Mouse (Mus musculus) embryonic fibroblast, embryonic 13.5 days (primary cell): ENCODE measurements around the gene Tmem132b. TPM values are rescaled to one million over a fixed set of nuclear protein-coding genes. Genes with fewer than 3 reads are reported as not detected.

Source experiments
- H3K27ac ChIP-seq: 2 replicates; pipeline ENCODE4 v1.5.1; 2012; ENCODE audit warnings: low read length, control low read depth, inconsistent platforms; ENCODE audit not compliant: insufficient read depth
- H3K4me1 ChIP-seq: 2 replicates; pipeline ENCODE4 v1.6.1; 2011; ENCODE audit warnings: low read length; ENCODE audit not compliant: control insufficient read depth, insufficient read depth
- H3K4me3 ChIP-seq: 2 replicates; pipeline ENCODE4 v1.5.1; 2011; ENCODE audit warnings: mild to moderate bottlenecking, control low read depth, low read length; ENCODE audit not compliant: insufficient read depth
- CTCF ChIP-seq: IDR thresholded peaks from 2 replicates; pipeline ENCODE4 v1.5.1; 2011; ENCODE audit warnings: mild to moderate bottlenecking, control low read depth, low read length, moderate library complexity, borderline replicate concordance; ENCODE audit not compliant: insufficient read depth
- POLR2A ChIP-seq: IDR thresholded peaks from 2 replicates; pipeline ENCODE4 v1.6.1; 2011; ENCODE audit warnings: low read depth, mild to moderate bottlenecking, control low read depth, low read length, moderate library complexity
- polyA plus RNA-seq: library from polyadenylated mRNA; stranded (reverse); fragments of >200 nt; gene quantifications from 2 replicates; pipeline ENCODE4 v1.2.4, GENCODE M21; 2011; ENCODE audit warnings: low read depth; ENCODE audit not compliant: missing spikeins, insufficient read length

Tmem132b gene
- polyA plus RNA-seq, 1 experiment = 0.07 TPM

- TF ChIP-seq CTCF (no peak), POLR2A (no peak)
- H3K4me3 ChIP-seq = no peak overlapping the region
- no peak overlapping the region for H3K27ac ChIP-seq
- H3K4me1 ChIP-seq = no peaks in the 10 kb centered on the region
Measured at GRCm38 (mm10) chr5:125745727-125746126, 214.2 kb downstream of the Tmem132b start.

GRCm38 (mm10) chr5:125751481-125751880, 219.9 kb downstream of the Tmem132b start:
- no peak for TF ChIP-seq CTCF
- no peak for TF ChIP-seq POLR2A
- Histone ChIP-seq H3K4me1 (no peaks in the 10 kb centered on the region), H3K27ac (no peak overlapping the region), H3K4me3 (no peak overlapping the region)

- H3K27ac ChIP-seq = no peak overlapping the region
Measured at GRCm38 (mm10) chr5:125752546-125752945, 221.0 kb downstream of the Tmem132b start.

GRCm38 (mm10) chr5:125756987-125757530, 225.5 kb downstream of the Tmem132b start:
- TF ChIP-seq CTCF (no peak), POLR2A (no peak)
- no peak overlapping the region for H3K27ac ChIP-seq
- H3K4me1 ChIP-seq = no peaks in the 10 kb centered on the region
- H3K4me3 ChIP-seq = no peak overlapping the region

More at GRCm38 (mm10) chr5:125752546-125752945, 221.0 kb downstream of the Tmem132b start:
- H3K4me3 ChIP-seq = no peak overlapping the region
- no peaks in the 10 kb centered on the region for H3K4me1 ChIP-seq
- TF ChIP-seq CTCF (no peak), POLR2A (no peak)

- TF ChIP-seq CTCF (no peak), POLR2A (no peak)
- H3K4me1 ChIP-seq = no peaks in the 10 kb centered on the region
- H3K4me3 ChIP-seq = no peak overlapping the region
- H3K27ac ChIP-seq = no peak overlapping the region
Measured at GRCm38 (mm10) chr5:125758506-125758905, 226.9 kb downstream of the Tmem132b start.

- H3K27ac ChIP-seq = no peak overlapping the region
- H3K4me1 ChIP-seq = no peaks in the 10 kb centered on the region
- TF ChIP-seq CTCF (no peak), POLR2A (no peak)
- H3K4me3 ChIP-seq = no peak overlapping the region
Measured at GRCm38 (mm10) chr5:125766941-125767340, 235.4 kb downstream of the Tmem132b start.

GRCm38 (mm10) chr5:125767950-125768349, 236.4 kb downstream of the Tmem132b start:
- H3K4me3 ChIP-seq = no peak overlapping the region
- no peak for TF ChIP-seq POLR2A
- no peak for TF ChIP-seq CTCF
- no peaks in the 10 kb centered on the region for H3K4me1 ChIP-seq
- no peak overlapping the region for H3K27ac ChIP-seq

- Histone ChIP-seq H3K4me3 (no peak overlapping the region), H3K27ac (no peak overlapping the region), H3K4me1 (no peaks in the 10 kb centered on the region)
- TF ChIP-seq POLR2A = no peak
- TF ChIP-seq CTCF = no peak
Measured at GRCm38 (mm10) chr5:125772238-125772637, 240.7 kb downstream of the Tmem132b start.

- no peaks in the 10 kb centered on the region for H3K4me1 ChIP-seq
- H3K4me3 ChIP-seq = no peak overlapping the region
- no peak for TF ChIP-seq CTCF
- TF ChIP-seq POLR2A = no peak
- H3K27ac ChIP-seq = no peak overlapping the region
Measured at GRCm38 (mm10) chr5:125772756-125773155, 241.2 kb downstream of the Tmem132b start.

GRCm38 (mm10) chr5:125780332-125780731, 248.8 kb downstream of the Tmem132b start:
- H3K4me1 ChIP-seq = no peaks in the 10 kb centered on the region

More at GRCm38 (mm10) chr5:125780332-125780731, 248.8 kb downstream of the Tmem132b start:
- Histone ChIP-seq H3K27ac (no peak overlapping the region), H3K4me3 (no peak overlapping the region)
- TF ChIP-seq CTCF (no peak), POLR2A (no peak)
